Mouse (Mus musculus): ENCODE results near the gene Plac9b.
"Not testable (repeated sequence)": the region's sequence is repeated elsewhere in the genome, so short reads cannot be mapped to it uniquely, and the experiment has no call there.

The Plac9b gene

DNA sequence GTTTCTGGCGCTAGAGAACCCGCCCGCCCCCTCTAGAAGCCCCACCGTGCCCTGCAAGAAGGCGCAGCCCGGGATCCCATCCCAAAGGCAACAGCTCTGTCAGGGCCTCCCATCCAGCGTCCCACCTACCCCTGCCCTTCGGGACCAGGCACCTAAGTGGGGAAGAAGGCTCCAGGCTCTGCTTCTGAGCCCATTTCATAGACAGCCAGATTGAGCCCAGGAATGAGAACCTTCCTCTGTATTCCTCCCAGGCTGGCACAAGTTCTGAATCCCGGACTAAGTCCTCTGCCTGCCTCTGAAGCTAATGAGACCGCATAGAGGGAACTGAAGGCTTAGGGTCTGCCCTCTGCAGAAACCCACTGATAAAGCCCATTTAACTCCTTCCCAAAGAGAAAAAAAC lies at the start of gene Plac9b:
Plac9b (minus strand) TSS at position 101 of the 400 bp plus-strand sequence.
- in situ Hi-C loops (cut with MboI, MseI), result not testable (repeated sequence)

DNA sequence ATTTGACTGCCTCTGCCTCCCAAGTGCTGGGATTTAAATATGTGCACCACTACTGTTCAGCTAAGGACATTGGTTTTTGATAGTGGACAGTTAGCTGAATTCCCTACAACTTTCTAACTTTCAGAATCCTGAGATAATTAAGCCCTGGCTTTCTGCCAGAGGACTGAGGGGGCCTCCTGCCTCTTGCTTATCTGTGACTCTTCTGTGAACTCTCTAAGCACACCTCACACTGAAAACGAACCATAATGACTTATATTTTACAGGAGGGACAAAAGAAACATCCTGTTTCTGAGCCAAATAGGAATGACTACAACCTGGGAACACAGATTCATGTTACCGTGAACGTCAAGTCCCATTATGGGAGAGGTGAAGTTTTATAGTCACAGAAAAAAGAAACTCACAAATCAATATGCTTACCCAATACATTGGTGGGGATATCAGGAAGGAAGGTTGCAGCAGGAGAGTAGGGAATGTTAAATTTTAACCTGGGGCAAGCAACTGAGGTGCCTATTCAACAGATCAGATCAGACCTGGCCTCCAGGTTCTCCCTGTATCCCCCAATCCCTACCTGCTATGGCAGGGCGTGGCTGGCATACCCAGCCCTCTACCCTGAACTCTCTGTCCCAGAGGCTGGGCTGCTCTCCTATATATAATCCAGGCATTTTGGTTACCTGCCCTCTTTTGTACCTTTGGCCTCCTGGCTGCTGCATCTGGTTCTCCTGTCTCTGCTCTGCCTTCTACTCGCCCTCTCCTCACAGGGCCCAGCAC lies 34.1 kb upstream of the Plac9b start:
- in situ Hi-C loops (cut with MboI, MseI), result not testable (repeated sequence)

GRCm38 (mm10) chr14:26206926-26207247 lies 24.6 kb upstream of the Plac9b start, which contains the start of gene Tmem254b:
TSS of gene Tmem254b (minus strand) at chr14:26207041.
- in situ Hi-C loops (cut with MboI, MseI), result not testable (repeated sequence)

GRCm38 (mm10) chr14:26206197-26206925 lies 24.1 kb upstream of the Plac9b start:
- in situ Hi-C loops (cut with MboI, MseI), result not testable (repeated sequence)

DNA sequence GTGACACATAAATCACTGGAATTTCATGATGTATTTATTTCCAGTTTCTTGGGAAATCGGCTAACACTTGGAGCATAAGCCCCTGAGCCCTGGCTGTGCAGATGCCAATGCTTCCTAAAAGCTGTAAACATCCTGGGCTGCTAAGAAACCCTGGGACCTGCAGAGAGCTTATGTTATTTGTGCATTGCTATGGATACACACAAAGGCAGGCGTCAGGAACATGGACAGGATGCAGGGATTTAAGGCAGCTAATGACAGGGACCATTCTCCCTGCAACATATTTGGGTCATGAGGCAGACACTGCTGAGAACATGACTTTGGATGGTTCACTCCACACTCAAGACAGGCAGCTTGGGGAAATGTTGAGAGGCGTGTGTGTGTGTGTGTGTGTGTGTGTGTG lies 15.6 kb upstream of the Plac9b start:
- in situ Hi-C loops (cut with MboI, MseI), result not testable (repeated sequence)

- in situ Hi-C loops (cut with MboI, MseI), result not testable (repeated sequence)
Measured at GRCm38 (mm10) chr14:26188361-26188760, 6.1 kb upstream of the Plac9b start.

DNA sequence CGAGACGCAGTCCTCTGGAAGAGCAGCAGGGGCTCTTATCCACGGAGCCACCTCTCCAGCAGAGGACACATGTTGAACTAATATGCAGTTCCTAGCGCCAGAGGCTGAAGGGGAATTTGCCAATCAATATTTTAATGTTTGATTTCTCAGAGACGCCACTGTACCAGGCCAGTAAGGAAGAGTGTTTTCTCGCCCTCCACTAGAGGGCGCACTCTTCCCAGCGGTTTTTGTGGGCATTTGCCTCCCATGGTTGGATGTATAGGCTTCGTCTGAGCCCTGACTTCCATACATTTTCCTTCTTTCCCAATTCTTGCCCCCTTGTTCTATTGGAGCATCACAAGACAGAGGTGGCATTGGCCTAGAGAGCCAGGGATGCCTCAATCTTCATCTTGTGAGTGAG lies 4.4 kb upstream of the Plac9b start:
- in situ Hi-C loops (cut with MboI, MseI), result not testable (repeated sequence)

DNA sequence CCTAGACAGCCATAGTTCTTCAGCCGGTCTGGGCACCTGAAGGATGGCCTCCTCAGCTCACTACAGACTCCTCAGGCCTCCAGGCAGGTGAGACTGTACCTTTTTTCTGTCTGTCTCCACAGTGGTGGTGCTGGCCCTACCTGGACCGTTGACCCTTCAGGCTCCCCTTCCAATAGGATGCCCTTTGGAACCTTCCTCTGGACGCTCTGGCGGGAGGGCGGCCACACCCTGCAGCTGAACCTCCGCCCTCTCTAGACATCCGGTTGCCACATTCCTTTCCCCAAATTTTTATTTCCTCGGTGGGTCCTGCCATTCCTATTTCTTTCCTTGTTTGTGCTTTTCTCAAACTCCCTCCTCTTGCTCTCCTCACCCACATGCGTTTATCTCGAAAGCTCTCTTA lies 620 bp downstream of the Plac9b start:
- in situ Hi-C loops (cut with MboI, MseI), result not testable (repeated sequence)

- in situ Hi-C loops (cut with MboI, MseI), result not testable (repeated sequence)
Measured at GRCm38 (mm10) chr14:26175028-26175427, 7.3 kb downstream of the Plac9b start.

DNA sequence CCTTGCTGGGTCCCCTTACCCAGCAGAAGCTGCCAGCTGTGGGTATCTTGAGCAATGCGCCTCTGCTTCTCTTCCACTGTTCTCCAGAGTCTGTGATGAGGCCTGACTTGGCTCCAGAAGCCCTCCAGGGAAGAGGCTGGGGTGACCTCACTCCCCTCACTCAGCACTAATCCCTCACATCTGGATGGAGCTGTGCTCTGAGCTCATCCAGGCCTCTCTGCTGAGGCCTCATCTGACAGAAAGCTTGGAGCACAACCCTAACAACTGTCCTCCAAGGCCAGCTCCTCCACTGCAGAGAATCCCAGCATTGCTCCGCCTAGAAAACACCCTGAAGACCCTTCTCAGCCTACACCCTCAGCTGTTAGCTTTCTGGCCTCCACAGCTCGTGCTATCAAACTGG lies 8.3 kb downstream of the Plac9b start:
- in situ Hi-C loops (cut with MboI, MseI), result loop anchor here (25.0 kb wide), 1 partner anchor 462 kb away; no protein-coding TSS in a partner anchor

DNA sequence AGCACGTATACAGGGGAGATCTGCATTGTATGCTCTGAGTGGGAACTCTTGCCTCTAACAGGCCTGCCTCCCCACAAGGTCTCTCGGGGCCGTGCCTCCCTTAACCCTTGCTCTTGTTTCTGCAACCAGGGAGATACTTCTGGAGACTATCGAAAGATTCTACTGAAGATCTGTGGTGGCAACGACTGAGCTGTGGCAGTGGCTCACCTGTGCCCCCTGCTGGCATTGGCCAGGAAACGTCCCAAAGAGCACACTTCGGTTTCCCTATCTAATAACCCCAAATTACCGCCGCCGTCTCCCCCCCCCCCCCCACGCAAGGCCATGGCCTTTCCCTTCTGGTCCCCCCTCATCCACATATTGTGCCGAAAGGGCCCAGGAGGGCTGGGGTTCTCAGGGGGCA lies 17.0 kb downstream of the Plac9b start:
- in situ Hi-C loops (cut with MboI, MseI), result loop anchor here (25.0 kb wide), 1 partner anchor 453 kb away; no protein-coding TSS in a partner anchor

- in situ Hi-C loops (cut with MboI, MseI), result loop anchor here (25.0 kb wide), 1 partner anchor 450 kb away; no protein-coding TSS in a partner anchor
Measured at GRCm38 (mm10) chr14:26162423-26162822, 19.9 kb downstream of the Plac9b start.

- in situ Hi-C loops (cut with MboI, MseI), result loop anchor here (25.0 kb wide), 1 partner anchor 449 kb away; no protein-coding TSS in a partner anchor
Measured at GRCm38 (mm10) chr14:26161156-26161555, 21.1 kb downstream of the Plac9b start.

DNA sequence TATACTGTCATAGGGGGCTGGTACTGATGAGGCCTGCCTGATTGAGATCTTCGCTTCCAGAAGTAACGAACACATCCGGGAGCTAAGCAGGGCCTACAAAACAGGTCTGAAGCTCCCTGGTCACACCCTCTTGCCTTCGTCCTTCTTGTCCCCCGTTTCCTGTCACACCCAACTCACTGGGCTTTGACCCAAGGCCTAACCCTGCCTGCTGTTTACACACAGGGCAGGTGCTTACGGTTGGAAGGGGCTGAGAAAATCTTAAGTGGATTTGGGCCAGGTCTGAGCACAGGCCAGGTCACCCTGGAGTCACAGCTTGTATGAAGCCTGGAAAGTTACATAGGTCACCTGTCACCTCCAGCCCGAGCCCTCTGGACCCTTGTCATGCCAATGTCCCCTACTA lies 26.2 kb downstream of the Plac9b start:
- in situ Hi-C loops (cut with MboI, MseI), result loop anchor here (5.0 to 25.0 kb wide), 2 partner anchors 284 to 444 kb away; no protein-coding TSS in a partner anchor

- in situ Hi-C loops (cut with MboI, MseI), result not testable (repeated sequence)
Measured at GRCm38 (mm10) chr14:26147095-26147494, 35.2 kb downstream of the Plac9b start.

DNA sequence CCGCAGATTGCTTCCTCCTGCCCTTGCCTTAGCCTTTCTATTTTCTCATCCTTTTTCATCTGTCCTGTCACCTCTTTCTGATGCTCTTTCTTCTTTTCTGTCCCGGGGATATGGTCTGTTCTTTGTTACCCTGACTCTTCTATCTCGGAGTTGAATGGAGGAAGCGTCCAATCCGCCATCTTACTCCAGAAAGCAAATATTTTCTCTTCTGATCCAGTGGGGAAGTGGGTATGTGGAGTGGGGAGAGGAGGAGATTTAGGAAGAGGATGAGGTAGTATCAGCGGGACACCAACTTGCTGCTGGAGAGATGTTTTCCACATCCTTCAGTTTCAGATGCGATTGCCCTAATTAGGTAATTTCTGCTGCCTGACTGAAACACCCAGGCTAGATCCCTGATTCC lies 63.2 kb downstream of the Plac9b start:
- in situ Hi-C loops (cut with MboI, MseI), result not testable (repeated sequence)

GRCm38 (mm10) chr14:26118550-26119000 lies 63.7 kb downstream of the Plac9b start:
- in situ Hi-C loops (cut with MboI, MseI), result not testable (repeated sequence)

GRCm38 (mm10) chr14:26118150-26118549 lies 64.1 kb downstream of the Plac9b start, which contains the start of gene Duxbl2:
TSS of gene Duxbl2 (plus strand) at chr14:26118349.
- in situ Hi-C loops (cut with MboI, MseI), result not testable (repeated sequence)
